8 mouse cellular contexts compared by ENCODE assay signal in genomic region chr7:138428826-138429225, GRCm38 (mm10). TPM values are rescaled to one million over a fixed set of nuclear protein-coding genes. Genes with fewer than 3 reads are reported as not detected.
A peak's percentile ranks its signal among the peaks of the same experiment; 100 is the strongest.
DNase-seq lines count a peak whose midpoint lies in the region; ATAC-seq lines count a peak whose summit lies in the region.

No protein-coding gene starts in this region.

- peak; percentile 64; the same call in 1 of the 2 replicates for ATAC-seq in frontal cortex, adult (ENCODE audit: low TSS enrichment)
- ATAC-seq in erythroid progenitor cell, adult 5-6 weeks (replicated peaks; ENCODE audit: low FRiP score, poor library complexity, severe bottlenecking): no peak

- no peak for DNase-seq in frontal cortex, postnatal 10 days (ENCODE audit: low spot score in 2 of 2)
- peak; percentile 33 for DNase-seq in right cerebral cortex, adult 18-20 months
- DNase-seq in right cerebral cortex, postnatal 10 days (ENCODE audit: low spot score in 2 of 2): no peak
- peak; percentile 57 for DNase-seq in embryo, embryonic 10 days (ENCODE audit: low spot score)
- peak; percentile 19 to 44 for DNase-seq in layer of hippocampus, postnatal 10 days (ENCODE audit: low spot score in 2 of 2)
- peak; percentile 72 to 76 for DNase-seq in right cerebral cortex, adult 2 months (ENCODE audit: low spot score in 2 of 2)

RNA-seq across cellular contexts. Expression of gene Tcerg1l, which starts 31.3 kb away (rescaled TPM):
- total RNA-seq in layer of hippocampus, postnatal 10 days (2021): 10 to 100 TPM; 12.8 to 16.1 TPM
- not detected in 2 replicates for total RNA-seq in erythroid progenitor cell, adult 5-6 weeks (2015; ENCODE audit: low replicate concordance)
- total RNA-seq in erythroid progenitor cell, adult 5-6 weeks (2017; ENCODE audit: low replicate concordance): not detected in 2 replicates

Comparison
In these comparisons a context has a peak if more than half of its experiments do, and no peak if none do; other contexts are left out.
1. DNase-seq: peak in right cerebral cortex, adult 18-20 months (single experiment), embryo, embryonic 10 days (single experiment), layer of hippocampus, postnatal 10 days (2 of 2) and right cerebral cortex, adult 2 months (2 of 2); none in frontal cortex, postnatal 10 days (0 of 2) and right cerebral cortex, postnatal 10 days (0 of 2).
2. RNA of gene Tcerg1l, which starts 31.3 kb away (total RNA-seq): 12.8 to 16.1 TPM in layer of hippocampus, postnatal 10 days; not detected in erythroid progenitor cell, adult 5-6 weeks; every median in the first group is over 10 times any median in the second.